Mouse (Mus musculus) heart, adult 10 weeks (tissue): Measurements from ENCODE around the gene Rasal1. TPM values are rescaled to one million over a fixed set of nuclear protein-coding genes. Genes with fewer than 3 reads are reported as not detected.

Source experiments
- polyA plus RNA-seq: library from polyadenylated mRNA; stranded (reverse); fragments of 350-450 nt; fragmentation: Illumina TruSeq; extraction: RNeasy Lipid Tissue Mini Kit (QIAGEN cat#74804); gene quantifications from one replicate; pipeline ENCODE4 v1.2.3, GENCODE M21; 2014; ENCODE audit warnings: low read depth, low replicate concordance

The Rasal1 gene
- not detected for polyA plus RNA-seq

DNA sequence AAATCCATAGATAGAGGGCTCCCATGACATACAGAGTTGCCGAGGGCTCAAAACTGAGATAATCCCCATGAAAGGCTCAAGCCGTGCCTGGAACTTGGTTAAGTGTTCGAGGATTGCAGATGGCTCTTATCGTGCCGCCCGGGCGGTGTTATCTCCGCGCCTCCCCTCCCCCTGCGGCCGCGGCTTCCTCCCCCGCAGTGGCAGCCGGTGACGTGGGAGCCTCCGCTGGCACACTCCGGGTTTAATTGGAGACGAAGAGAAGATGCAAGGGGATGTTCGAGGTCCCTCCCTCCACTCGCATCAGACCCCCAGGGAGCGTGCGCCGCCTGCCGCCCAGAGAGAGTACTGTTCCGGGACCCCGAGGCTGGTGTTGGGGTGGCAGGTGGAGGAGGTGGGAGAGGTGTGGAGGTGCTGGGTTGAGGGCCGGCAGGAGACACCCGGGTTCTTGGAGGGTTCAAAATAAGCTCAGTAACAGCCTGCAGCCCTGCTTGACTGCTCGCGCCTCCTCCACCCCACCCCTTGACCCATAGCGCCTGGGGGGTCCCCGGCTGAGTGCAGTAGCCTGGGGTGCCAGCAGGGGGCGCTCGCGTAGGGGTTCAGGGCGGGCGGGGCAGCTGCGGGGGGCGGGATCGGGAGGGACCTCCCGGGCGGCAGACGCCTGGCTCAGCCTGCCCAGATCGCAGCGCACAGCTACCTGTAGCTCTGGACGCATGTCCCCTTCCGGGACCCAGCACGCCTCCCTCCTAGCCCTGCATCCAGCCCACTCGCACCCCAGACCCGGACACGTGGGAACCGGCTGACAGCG is at the start of gene Rasal1:
Rasal1 (plus strand) TSS at position 244 of the 805 bp plus-strand sequence.

DNA sequence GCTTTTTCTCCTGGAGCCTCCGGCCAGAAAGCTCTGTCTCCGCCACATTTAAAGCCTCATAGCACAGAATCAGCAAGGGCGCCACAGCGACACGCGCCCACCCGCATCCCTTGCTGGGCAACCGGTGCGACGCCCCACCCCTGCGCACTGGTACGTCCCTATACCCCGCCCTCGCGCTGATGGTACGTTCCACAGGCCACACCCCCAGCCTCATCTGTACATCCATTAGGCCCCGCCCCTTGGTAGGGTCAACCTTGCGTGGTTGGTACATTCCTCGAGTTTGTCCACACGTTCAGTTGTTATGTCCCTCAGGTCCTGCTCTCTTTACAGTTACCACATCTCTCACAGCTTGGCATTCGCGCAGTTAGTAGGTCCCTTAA is 36.2 kb upstream of the Rasal1 start, which contains the start of the genes Rita1 and Ddx54:
Rita1 (minus strand) TSS at position 148 of the 380 bp plus-strand sequence.
Ddx54 (plus strand) TSS at position 298 of the 380 bp plus-strand sequence.

DNA sequence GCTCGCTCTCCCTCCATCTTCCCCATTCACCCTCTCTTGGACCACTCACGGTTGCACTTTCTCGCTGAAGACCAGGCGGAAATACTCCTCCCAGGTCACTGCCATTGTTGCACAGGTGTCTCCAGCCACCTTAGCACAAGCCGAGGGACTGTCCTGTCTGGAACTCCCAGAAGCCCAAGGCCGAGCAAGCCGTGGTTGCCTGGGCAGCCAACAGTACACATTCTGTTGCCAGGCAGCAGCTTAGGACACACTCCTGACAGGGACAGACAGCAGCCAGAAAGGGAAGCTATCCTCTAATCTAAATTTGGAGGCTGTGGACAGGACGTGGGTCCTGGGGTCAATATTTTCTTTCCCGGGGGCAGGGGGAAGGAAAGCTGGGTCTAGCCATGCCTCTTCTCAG is 14.5 kb upstream of the Rasal1 start, which contains the start of gene Cfap73:
Cfap73 (minus strand) TSS at position 105 of the 400 bp plus-strand sequence.

DNA sequence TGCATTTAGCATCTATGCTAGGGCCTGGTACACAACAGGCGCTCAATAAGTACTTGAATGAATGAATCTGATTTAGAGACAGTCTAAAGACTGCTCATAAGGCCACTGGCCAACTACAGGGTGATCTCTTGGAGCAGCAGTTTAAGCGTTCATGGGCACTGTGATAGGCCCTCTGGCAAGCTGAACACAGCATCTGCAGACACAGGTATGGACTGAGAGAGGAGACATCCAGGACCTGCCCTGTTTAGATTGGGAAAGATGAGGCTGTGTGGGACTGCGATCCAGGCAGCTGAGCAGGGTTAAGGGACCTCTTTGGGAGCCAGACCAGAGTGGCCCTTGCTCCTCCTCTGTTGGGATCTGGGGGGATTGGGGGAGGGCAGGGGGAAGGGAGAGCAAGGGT is 63.2 kb downstream of the Rasal1 start, which contains the start of gene Dtx1:
Dtx1 (minus strand) TSS at position 101 of the 400 bp plus-strand sequence.

Other genes starting within 250 kb of the Rasal1 start
- gene Lhx5, start 217.1 kb upstream of the Rasal1 start, polyA plus RNA-seq: not detected
- 11.2 TPM for gene Sdsl, start 176.0 kb upstream of the Rasal1 start, polyA plus RNA-seq
- 7.9 TPM for gene Sds, start 172.3 kb upstream of the Rasal1 start, polyA plus RNA-seq
- gene Plbd2, start 145.2 kb upstream of the Rasal1 start, polyA plus RNA-seq: 28.1 TPM
- 7.6 TPM for gene Slc8b1, start 137.6 kb upstream of the Rasal1 start, polyA plus RNA-seq
- gene Tpcn1, start 60.1 kb upstream of the Rasal1 start, polyA plus RNA-seq: 24.0 TPM
- gene Iqcd, start 59.8 kb upstream of the Rasal1 start, polyA plus RNA-seq: not detected
- 13.1 TPM for gene Rita1, start 36.2 kb upstream of the Rasal1 start, polyA plus RNA-seq
- gene Ddx54, start 36.1 kb upstream of the Rasal1 start, polyA plus RNA-seq: 15.9 TPM
- gene Cfap73, start 14.6 kb upstream of the Rasal1 start, polyA plus RNA-seq: not detected
- 0.73 TPM for gene Dtx1, start 63.1 kb downstream of the Rasal1 start, polyA plus RNA-seq
- 8.4 TPM for gene Oas2, start 101.0 kb downstream of the Rasal1 start, polyA plus RNA-seq
- gene Oas3, start 128.8 kb downstream of the Rasal1 start, polyA plus RNA-seq: 0.37 TPM
- gene Oas1e, start 146.7 kb downstream of the Rasal1 start, polyA plus RNA-seq: not detected
- 0.71 TPM for gene Oas1c, start 163.7 kb downstream of the Rasal1 start, polyA plus RNA-seq
- gene Oas1f, start 198.6 kb downstream of the Rasal1 start, polyA plus RNA-seq: not detected
- gene Oas1h, start 212.6 kb downstream of the Rasal1 start, polyA plus RNA-seq: not detected
- gene Oas1g, start 238.8 kb downstream of the Rasal1 start, polyA plus RNA-seq: 2.9 TPM